Mouse (Mus musculus): ENCODE data around the gene Lmod3. TPM values are rescaled to one million over a fixed set of nuclear protein-coding genes. Genes with fewer than 3 reads are reported as not detected.

Lmod3 gene
- total and polyA plus RNA-seq, 2 experiments = 0.07 to 0.28 TPM

DNA sequence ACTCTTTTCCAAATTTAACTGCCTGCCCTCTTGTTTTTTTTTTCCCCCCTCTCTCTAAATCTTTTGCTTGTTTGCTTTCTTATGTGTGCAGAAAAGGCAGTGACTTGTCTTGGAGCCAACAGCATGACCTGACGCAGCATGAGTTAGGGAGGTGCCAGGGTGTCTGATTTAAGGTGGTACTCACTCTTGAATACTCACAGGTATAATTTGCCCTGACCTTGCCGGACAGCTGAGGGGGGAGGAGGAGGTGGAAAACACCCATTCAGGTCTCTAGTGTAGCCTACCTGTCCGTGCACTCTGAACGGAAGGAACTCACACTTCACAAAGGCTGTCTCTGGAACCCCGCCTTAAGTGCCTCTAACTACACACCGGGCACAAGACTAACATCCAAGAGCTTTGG lies 26.3 kb upstream of the Lmod3 start:
- Histone ChIP-seq H3K9ac (ENCODE audit: low read depth, low read length) (peak overlapping the region; percentile 58), H3K4me3 (ENCODE audit: insufficient read depth, low read depth, low read length) (no peak overlapping the region), H3K4me1 (ENCODE audit: control insufficient read depth, insufficient read depth, low read length) (peaks cover 26% of the 10 kb centered on the region), H3K27ac (replicated peaks; ENCODE audit: insufficient read depth, low read depth, low read length) (peak overlapping the region; percentile 93), H3K27me3 (ENCODE audit: control insufficient read depth, insufficient read depth, low read length) (no peaks in the 10 kb centered on the region), H3K36me3 (ENCODE audit: control insufficient read depth, insufficient read depth, low read length) (no peaks in the 10 kb centered on the region), H3K79me2 (ENCODE audit: control insufficient read depth, insufficient read depth, low read length) (no peaks in the 10 kb centered on the region)
- peak; percentile 90 for DNase-seq (ENCODE audit: extremely low read depth, low read depth, low spot score)
- TF ChIP-seq CTCF (IDR thresholded peaks at IDR 0.05; ENCODE audit: low read depth, low read length) (no peak), POLR2A (IDR thresholded peaks at IDR 0.05; ENCODE audit: extremely low read depth, insufficient read depth, low read length) (no peak)
- WGBS = 30% methylated on average over 6 of the region's 6 CpGs

DNA sequence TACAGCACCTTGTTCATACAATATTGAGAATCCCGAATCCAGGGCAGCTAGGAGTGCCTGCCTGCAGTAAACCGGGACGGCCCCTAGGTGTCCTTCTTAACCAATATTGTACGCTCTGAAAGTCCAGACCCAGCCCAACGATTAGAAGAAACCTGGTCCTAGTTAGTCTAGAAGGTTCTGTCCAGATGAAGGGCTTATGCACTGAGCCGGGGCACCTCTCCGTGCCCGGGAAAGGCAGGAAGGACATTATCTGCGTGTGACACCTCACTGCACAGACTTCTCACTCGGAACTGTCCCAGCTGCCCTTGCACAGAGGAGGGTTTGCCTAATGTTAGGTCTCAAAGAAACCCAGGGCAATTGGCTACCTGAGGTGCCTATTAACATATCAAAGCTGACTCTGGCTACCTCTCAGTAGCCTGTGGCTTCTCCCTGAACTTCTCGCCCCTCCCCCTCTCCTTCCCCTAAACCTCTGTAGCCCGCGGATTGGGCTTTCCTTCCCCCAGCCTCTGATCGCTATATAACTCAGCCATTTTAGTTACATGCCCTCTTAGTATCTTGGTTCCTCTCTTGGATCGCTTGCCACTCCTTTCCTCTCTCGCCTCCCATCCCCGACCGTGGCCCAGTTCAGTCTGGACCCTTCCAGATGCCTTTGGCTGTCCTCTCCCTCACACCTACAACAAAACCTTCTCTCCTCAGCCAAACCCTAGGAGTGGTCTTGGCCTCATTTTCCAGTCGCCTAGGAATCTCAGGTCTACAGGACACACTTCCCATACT lies 25.6 kb upstream of the Lmod3 start:
- Histone ChIP-seq H3K4me1 (ENCODE audit: control insufficient read depth, insufficient read depth, low read length) (peaks cover 22% of the 10 kb centered on the region), H3K36me3 (ENCODE audit: control insufficient read depth, insufficient read depth, low read length) (no peaks in the 10 kb centered on the region), H3K27ac (replicated peaks; ENCODE audit: insufficient read depth, low read depth, low read length) (peak overlapping the region; percentile 91), H3K79me2 (ENCODE audit: control insufficient read depth, insufficient read depth, low read length) (no peaks in the 10 kb centered on the region), H3K27me3 (ENCODE audit: control insufficient read depth, insufficient read depth, low read length) (no peaks in the 10 kb centered on the region), H3K4me3 (ENCODE audit: insufficient read depth, low read depth, low read length) (peak overlapping the region; percentile 27), H3K9ac (ENCODE audit: low read depth, low read length) (peak overlapping the region; percentile 68)
- peak; percentile 86 for DNase-seq (ENCODE audit: extremely low read depth, low read depth, low spot score)
- WGBS = under 1% methylated on average over 19 of the region's 19 CpGs
- TF ChIP-seq POLR2A (IDR thresholded peaks at IDR 0.05; ENCODE audit: extremely low read depth, insufficient read depth, low read length) (peak; percentile 52; the same call in 1 of the 2 replicates), CTCF (IDR thresholded peaks at IDR 0.05; ENCODE audit: low read depth, low read length) (peak; percentile 84)

DNA sequence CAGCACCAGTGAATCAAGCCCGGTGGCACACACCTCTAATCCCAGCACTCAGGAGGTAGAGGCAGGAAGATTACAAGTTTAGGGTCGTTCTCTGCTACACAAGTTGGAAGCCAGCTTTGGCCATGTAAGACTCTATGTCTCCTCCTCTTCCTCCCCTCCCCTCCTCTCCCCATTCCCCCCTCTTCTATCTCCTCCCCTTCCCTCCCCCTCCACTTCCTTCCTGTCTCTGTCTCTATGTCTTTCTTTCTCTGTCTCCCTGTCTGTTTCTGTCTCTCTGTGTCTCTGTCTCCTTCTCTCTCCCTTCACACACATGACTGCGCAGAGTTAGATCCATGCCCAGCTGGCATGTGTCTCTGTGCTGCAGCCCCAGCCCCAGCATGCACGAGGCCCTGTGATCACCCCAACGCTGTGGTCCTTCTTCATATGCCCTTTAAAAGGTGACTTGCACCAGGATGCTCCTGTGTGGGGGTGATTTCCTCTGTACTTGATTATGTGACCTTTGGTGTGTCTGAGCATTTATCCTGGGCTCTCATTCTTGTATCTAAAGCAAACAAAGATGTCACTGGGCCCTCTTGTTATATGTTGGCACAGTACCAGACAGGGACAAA lies 24.4 kb upstream of the Lmod3 start:
- Histone ChIP-seq H3K4me3 (ENCODE audit: insufficient read depth, low read depth, low read length) (no peak overlapping the region), H3K27ac (replicated peaks; ENCODE audit: insufficient read depth, low read depth, low read length) (peak overlapping the region; percentile 96), H3K4me1 (ENCODE audit: control insufficient read depth, insufficient read depth, low read length) (peaks cover 21% of the 10 kb centered on the region), H3K36me3 (ENCODE audit: control insufficient read depth, insufficient read depth, low read length) (no peaks in the 10 kb centered on the region), H3K9ac (ENCODE audit: low read depth, low read length) (peak overlapping the region; percentile 43), H3K27me3 (ENCODE audit: control insufficient read depth, insufficient read depth, low read length) (no peaks in the 10 kb centered on the region), H3K79me2 (ENCODE audit: control insufficient read depth, insufficient read depth, low read length) (no peaks in the 10 kb centered on the region)
- DNase-seq (ENCODE audit: extremely low read depth, low read depth, low spot score) = peak; percentile 66
- TF ChIP-seq CTCF (IDR thresholded peaks at IDR 0.05; ENCODE audit: low read depth, low read length) (no peak), POLR2A (IDR thresholded peaks at IDR 0.05; ENCODE audit: extremely low read depth, insufficient read depth, low read length) (no peak)
- WGBS = 25% methylated on average over 5 of the region's 5 CpGs

DNA sequence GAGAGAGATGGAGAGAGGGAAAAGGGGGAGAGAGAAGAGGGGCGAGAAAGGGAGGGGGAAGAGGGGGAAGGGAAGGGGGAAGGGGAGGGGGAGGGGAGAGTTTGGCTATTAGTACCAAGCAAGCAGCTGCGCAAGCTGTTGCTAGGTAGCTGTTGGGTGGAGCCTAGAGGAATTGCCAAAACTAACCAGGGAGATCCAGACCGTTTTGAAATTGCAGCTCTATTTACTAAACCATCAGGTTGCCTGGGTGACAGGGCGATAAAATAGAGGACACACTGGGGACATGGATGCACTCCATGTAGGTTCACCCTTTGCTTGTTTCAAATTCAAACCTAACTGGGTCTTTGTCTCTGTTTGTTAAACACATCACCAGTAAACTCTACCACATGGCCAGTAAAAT lies 23.8 kb upstream of the Lmod3 start:
- H3K9ac ChIP-seq (ENCODE audit: low read depth, low read length) = peak overlapping the region; percentile 32
- H3K27ac ChIP-seq (replicated peaks; ENCODE audit: insufficient read depth, low read depth, low read length) = peak overlapping the region; percentile 96
- H3K79me2 ChIP-seq (ENCODE audit: control insufficient read depth, insufficient read depth, low read length) = no peaks in the 10 kb centered on the region
- H3K4me1 ChIP-seq (ENCODE audit: control insufficient read depth, insufficient read depth, low read length) = peaks cover 21% of the 10 kb centered on the region
- no peak for TF ChIP-seq CTCF (IDR thresholded peaks at IDR 0.05; ENCODE audit: low read depth, low read length)
- no peak for TF ChIP-seq POLR2A (IDR thresholded peaks at IDR 0.05; ENCODE audit: extremely low read depth, insufficient read depth, low read length)
- H3K27me3 ChIP-seq (ENCODE audit: control insufficient read depth, insufficient read depth, low read length) = no peaks in the 10 kb centered on the region
- no peaks in the 10 kb centered on the region for H3K36me3 ChIP-seq (ENCODE audit: control insufficient read depth, insufficient read depth, low read length)
- peak; percentile 98 for DNase-seq (ENCODE audit: extremely low read depth, low read depth, low spot score)
- 22% methylated on average over 4 of the region's 4 CpGs for WGBS
- no peak overlapping the region; the same call in 1 of the 2 replicates for H3K4me3 ChIP-seq (ENCODE audit: insufficient read depth, low read depth, low read length)

DNA sequence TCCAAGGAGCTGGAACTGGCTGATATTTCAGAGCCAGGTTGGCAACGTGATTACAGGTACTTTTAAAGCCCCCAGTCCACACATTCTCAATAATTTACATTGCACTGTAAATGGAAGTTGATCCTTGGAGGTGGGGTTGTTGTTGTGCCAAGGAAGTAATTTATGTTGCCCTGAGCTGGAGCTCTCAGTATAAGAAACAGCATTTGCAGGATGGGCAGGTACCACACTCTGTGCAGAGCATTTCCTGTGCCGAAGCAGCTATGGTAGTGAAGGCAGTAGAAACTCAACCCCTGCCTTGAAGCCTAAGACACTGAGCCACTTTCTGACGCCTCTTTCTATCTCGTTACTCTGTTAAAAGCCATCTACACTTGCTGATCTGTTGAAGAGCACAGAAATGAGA lies 23.2 kb upstream of the Lmod3 start:
- peak overlapping the region; percentile 68 for H3K27ac ChIP-seq (replicated peaks; ENCODE audit: insufficient read depth, low read depth, low read length)
- DNase-seq (ENCODE audit: extremely low read depth, low read depth, low spot score) = no peak
- WGBS = 65% methylated on average over 4 of the region's 4 CpGs

DNA sequence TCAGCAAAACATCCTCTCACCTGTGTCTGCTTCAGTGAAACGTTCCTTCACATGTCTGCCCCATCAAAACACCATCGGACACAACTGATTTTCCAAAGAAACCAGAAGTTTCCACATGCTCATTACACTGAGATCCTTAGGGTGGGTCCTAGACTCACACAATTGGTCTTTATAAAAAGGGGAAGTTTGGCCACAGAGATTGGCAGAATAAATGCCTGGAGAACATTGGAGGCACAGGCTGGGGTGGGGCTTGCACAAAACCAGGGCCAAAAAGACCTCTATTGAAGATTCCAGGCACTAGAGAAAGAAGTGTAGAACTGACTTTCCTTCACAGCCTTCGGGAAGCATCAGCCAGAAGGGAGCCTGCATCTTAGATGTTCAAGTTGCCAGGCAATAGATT lies 21.2 kb upstream of the Lmod3 start:
- H3K9ac ChIP-seq (ENCODE audit: low read depth, low read length) = no peak overlapping the region
- WGBS = 85% methylated on average over 3 of the region's 3 CpGs
- H3K4me3 ChIP-seq (ENCODE audit: insufficient read depth, low read depth, low read length) = no peak overlapping the region
- H3K36me3 ChIP-seq (ENCODE audit: control insufficient read depth, insufficient read depth, low read length) = no peaks in the 10 kb centered on the region
- TF ChIP-seq CTCF (IDR thresholded peaks at IDR 0.05; ENCODE audit: low read depth, low read length) = no peak
- TF ChIP-seq POLR2A (IDR thresholded peaks at IDR 0.05; ENCODE audit: extremely low read depth, insufficient read depth, low read length) = no peak
- DNase-seq (ENCODE audit: extremely low read depth, low read depth, low spot score) = no peak
- H3K79me2 ChIP-seq (ENCODE audit: control insufficient read depth, insufficient read depth, low read length) = no peaks in the 10 kb centered on the region
- H3K27ac ChIP-seq (replicated peaks; ENCODE audit: insufficient read depth, low read depth, low read length) = no peak overlapping the region
- no peaks in the 10 kb centered on the region for H3K27me3 ChIP-seq (ENCODE audit: control insufficient read depth, insufficient read depth, low read length)
- H3K4me1 ChIP-seq (ENCODE audit: control insufficient read depth, insufficient read depth, low read length) = peaks cover 28% of the 10 kb centered on the region

More for the DNA sequence above, 23.2 kb upstream of the Lmod3 start:
- TF ChIP-seq CTCF (IDR thresholded peaks at IDR 0.05; ENCODE audit: low read depth, low read length) (no peak), POLR2A (IDR thresholded peaks at IDR 0.05; ENCODE audit: extremely low read depth, insufficient read depth, low read length) (no peak)
- Histone ChIP-seq H3K4me1 (ENCODE audit: control insufficient read depth, insufficient read depth, low read length) (peaks cover 25% of the 10 kb centered on the region), H3K4me3 (ENCODE audit: insufficient read depth, low read depth, low read length) (no peak overlapping the region), H3K27me3 (ENCODE audit: control insufficient read depth, insufficient read depth, low read length) (no peaks in the 10 kb centered on the region), H3K79me2 (ENCODE audit: control insufficient read depth, insufficient read depth, low read length) (no peaks in the 10 kb centered on the region), H3K36me3 (ENCODE audit: control insufficient read depth, insufficient read depth, low read length) (no peaks in the 10 kb centered on the region), H3K9ac (ENCODE audit: low read depth, low read length) (peak overlapping the region; percentile 18)

All from liver, adult 2 months (tissue).